Mouse (Mus musculus) cerebellum, adult 2 months (tissue): ENCODE measurements at regions not wholly inside any gene's neighbourhood (a gene's known extent, or its start where the extent isn't known, plus 50 kb on each side); places are given as distances from the start of the nearest gene placed in this dataset.

Source experiments
- DNase-seq, 2 experiments: peaks; one replicate each; pipeline ENCODE4 v3.0.0; 2021
- H3K27ac ChIP-seq: fragments of 200-500 bp; 2 replicates; pipeline ENCODE4 v1.5.1; 2012; ENCODE audit warnings: low read length, control low read depth, inconsistent platforms; ENCODE audit not compliant: insufficient read depth
- H3K27me3 ChIP-seq: fragments of 200-500 bp; 2 replicates; pipeline ENCODE4 v1.6.1; 2012; ENCODE audit warnings: inconsistent platforms, mild to moderate bottlenecking, low read length, moderate library complexity; ENCODE audit not compliant: control insufficient read depth, insufficient read depth
- H3K4me1 ChIP-seq: fragments of 200-500 bp; 2 replicates; pipeline ENCODE4 v1.6.1; 2011; ENCODE audit warnings: low read length; ENCODE audit not compliant: control insufficient read depth, insufficient read depth
- H3K4me3 ChIP-seq: fragments of 200-500 bp; replicated peaks from 2 replicates; pipeline ENCODE3; 2011; ENCODE audit warnings: mild to moderate bottlenecking, low read depth, low read length, control low read depth; ENCODE audit not compliant: insufficient read depth
- CTCF ChIP-seq: fragments of 200-500 bp; IDR thresholded peaks from 2 replicates; pipeline ENCODE4 v1.5.1; 2011; ENCODE audit warnings: low read depth, mild to moderate bottlenecking, control low read depth, low read length, moderate library complexity, borderline replicate concordance; ENCODE audit not compliant: insufficient read depth
- POLR2A ChIP-seq: fragments of 200-500 bp; IDR thresholded peaks from 2 replicates; pipeline ENCODE4 v1.6.1; 2011; ENCODE audit warnings: low read length, control low read depth, borderline replicate concordance; ENCODE audit not compliant: insufficient read depth
- WGBS: fragments of 180-500 bp; shearing (Covaris S2); methylation state at CpG from one replicate; pipeline ENCODE4 v1.1.7; 2018; 5-methylcytosine and 5-hydroxymethylcytosine counted together

DNA sequence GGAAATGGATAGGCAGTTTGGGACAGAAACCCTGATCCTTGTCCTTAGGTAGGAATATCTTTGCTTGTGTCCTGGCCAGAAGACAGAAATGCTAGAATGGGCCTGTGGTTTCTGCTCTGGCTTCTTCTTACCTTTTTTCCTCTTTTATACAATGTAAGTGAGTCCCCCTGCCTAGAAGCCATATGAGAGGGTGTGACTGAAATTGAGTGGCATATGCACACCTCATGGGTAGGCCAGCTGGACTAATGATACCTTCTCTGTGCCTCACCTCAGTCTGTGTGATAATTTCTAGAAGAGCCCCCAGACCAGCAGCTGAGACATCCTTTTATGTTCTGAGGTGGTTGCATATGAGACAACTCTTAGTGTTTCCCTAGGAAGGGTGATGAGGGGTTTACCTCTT, 385.7 kb downstream of the Cd109 start:
- H3K27ac ChIP-seq, result no peak overlapping the region
- peak in 1 of 2 experiments; percentile 16 for DNase-seq
- no peak overlapping the region for H3K4me3 ChIP-seq
- peaks cover 4% of the 10 kb centered on the region; the same call in 1 of the 2 replicates for H3K4me1 ChIP-seq
- TF ChIP-seq CTCF, result no peak
- no peak for TF ChIP-seq POLR2A
- H3K27me3 ChIP-seq, result no peaks in the 10 kb centered on the region

- DNase-seq, result no peak
- TF ChIP-seq CTCF (no peak), POLR2A (no peak)
- H3K27me3 ChIP-seq, result no peaks in the 10 kb centered on the region
- 38% methylated on average over 1 of the region's 1 CpGs for WGBS
- H3K4me3 ChIP-seq, result no peak overlapping the region
- peaks cover 4% of the 10 kb centered on the region; the same call in 1 of the 2 replicates for H3K4me1 ChIP-seq
- no peak overlapping the region for H3K27ac ChIP-seq
Observed at GRCm38 (mm10) chr9:79001930-79002329, 386.6 kb downstream of the Cd109 start.

DNA sequence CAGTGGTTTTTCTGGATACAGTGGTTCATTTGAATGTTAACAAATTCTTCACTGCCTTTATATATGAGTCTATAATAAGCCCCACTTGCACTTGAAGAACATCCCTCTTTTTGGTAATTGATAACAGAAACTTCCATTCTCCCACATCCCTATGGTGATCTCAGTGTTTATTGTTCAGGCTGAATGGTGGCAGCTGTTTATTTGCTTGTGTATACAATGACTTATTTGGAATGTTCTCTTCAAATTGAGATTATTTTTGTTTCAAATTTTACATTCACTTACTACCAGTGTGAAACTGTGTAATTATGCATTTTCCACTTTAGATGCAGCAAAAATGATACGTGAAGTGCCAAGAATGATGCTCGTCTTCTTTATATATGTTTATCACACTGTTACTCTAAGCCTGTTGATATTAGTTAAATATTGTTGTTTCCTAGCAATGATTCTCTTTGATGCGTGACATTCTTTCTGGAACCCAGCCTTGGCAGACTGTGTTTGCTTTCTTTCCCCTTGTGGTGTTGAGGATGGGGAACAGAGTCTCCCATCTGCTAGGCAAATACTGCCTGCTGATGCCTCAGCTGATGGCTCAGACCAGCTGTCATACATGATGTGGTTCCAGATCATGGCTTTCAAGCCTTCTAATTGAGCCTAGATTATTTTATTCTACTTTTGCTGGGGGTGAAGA, 389.1 kb downstream of the Cd109 start:
- H3K27ac ChIP-seq, result no peak overlapping the region
- H3K27me3 ChIP-seq, result no peaks in the 10 kb centered on the region
- 16% methylated on average over 3 of the region's 3 CpGs for WGBS
- no peak overlapping the region for H3K4me3 ChIP-seq
- TF ChIP-seq CTCF (no peak), POLR2A (no peak)
- peaks cover 4% of the 10 kb centered on the region; the same call in 1 of the 2 replicates for H3K4me1 ChIP-seq
- DNase-seq, result peak; percentile 67 to 90

DNA sequence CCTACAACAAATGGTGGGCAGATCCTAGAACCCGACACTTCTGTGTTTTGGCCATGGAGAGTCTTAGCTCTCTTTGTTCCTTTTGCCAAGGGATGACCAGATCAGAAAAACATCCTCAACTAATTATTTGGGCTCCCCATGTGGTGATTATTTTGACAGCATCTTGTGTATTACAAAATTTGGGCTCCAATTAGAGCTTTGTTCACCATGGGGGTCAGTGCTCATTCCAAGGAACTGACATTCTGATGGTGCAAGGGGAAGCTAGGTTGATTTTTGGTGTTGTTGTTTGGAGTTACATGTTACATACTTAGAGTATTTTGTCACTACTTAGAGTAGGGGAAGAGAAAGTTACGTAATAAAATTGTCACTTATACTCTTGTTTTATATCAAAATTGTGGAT, 406.9 kb downstream of the Cd109 start:
- DNase-seq, result peak in 1 of 2 experiments; percentile 68
- H3K4me3 ChIP-seq, result no peak overlapping the region
- H3K27me3 ChIP-seq, result no peaks in the 10 kb centered on the region
- TF ChIP-seq CTCF, result no peak
- no peak for TF ChIP-seq POLR2A
- H3K4me1 ChIP-seq, result no peaks in the 10 kb centered on the region
- H3K27ac ChIP-seq, result no peak overlapping the region
- WGBS, result 54% methylated on average over 2 of the region's 2 CpGs

- Histone ChIP-seq H3K27me3 (no peaks in the 10 kb centered on the region), H3K27ac (no peak overlapping the region), H3K4me1 (peaks cover 7% of the 10 kb centered on the region; the same call in 1 of the 2 replicates), H3K4me3 (no peak overlapping the region)
- WGBS, result 96% methylated on average over 6 of the region's 6 CpGs
- TF ChIP-seq CTCF (no peak), POLR2A (no peak)
- no peak for DNase-seq
Observed at GRCm38 (mm10) chr9:79028234-79028633, 412.9 kb downstream of the Cd109 start.

GRCm38 (mm10) chr9:79029456-79029855, 414.1 kb downstream of the Cd109 start:
- H3K27ac ChIP-seq, result 0 out of 2 replicates have a peak overlapping the region, but pooled peaks have one; percentile 39
- 39% methylated on average over 9 of the region's 9 CpGs for WGBS
- no peaks in the 10 kb centered on the region for H3K27me3 ChIP-seq
- TF ChIP-seq CTCF (no peak), POLR2A (no peak)
- DNase-seq, result peak; percentile 22 to 23
- peak overlapping the region; percentile 46 for H3K4me3 ChIP-seq
- peaks cover 7% of the 10 kb centered on the region; the same call in 1 of the 2 replicates for H3K4me1 ChIP-seq

DNA sequence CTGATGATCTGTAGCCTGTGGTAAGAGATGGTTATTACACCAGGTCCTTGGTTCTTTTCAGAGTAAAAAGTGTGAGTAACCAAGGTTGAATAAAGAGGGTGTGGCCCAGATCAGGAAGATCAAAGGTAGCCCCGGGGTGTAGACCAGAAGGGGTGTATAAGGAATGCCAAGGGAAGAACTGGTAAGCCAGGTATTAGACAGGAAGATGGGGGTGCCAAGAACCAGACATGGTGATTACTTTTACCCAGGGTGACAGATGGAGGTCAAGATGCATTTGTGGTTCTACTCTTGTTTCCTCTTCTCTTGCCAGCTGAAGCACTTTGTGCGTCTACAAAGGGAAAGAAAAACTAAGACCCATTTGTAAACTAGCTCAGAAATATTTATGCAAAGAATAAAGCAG, 420.3 kb downstream of the Cd109 start:
- Histone ChIP-seq H3K4me3 (no peak overlapping the region), H3K27ac (no peak overlapping the region), H3K4me1 (peaks cover 14% of the 10 kb centered on the region; the same call in 1 of the 2 replicates), H3K27me3 (no peaks in the 10 kb centered on the region)
- TF ChIP-seq CTCF, result no peak
- TF ChIP-seq POLR2A, result no peak
- DNase-seq, result peak; percentile 24 to 76
- 9% methylated on average over 2 of the region's 2 CpGs for WGBS

DNA sequence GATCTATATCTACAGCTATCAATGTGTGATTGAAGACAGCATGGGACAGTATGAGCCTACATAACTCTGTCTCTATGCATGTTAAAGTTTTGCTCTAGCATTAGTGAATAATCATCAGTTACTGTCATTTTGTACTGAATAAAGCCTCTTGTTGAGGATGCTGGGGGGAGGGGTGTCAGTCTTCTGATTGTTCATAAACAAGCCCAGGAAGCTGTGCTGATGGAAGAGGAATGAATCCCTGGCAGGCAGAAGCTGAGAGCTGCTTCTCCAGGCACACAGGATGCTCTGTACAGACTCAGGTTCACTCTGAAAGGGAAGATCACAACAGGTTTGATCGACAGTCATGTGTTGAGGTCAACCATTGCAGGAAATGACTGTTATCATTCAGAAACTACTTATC, 421.7 kb downstream of the Cd109 start:
- TF ChIP-seq CTCF (no peak), POLR2A (no peak)
- DNase-seq, result no peak
- Histone ChIP-seq H3K4me1 (peaks cover 14% of the 10 kb centered on the region; the same call in 1 of the 2 replicates), H3K4me3 (no peak overlapping the region), H3K27me3 (no peaks in the 10 kb centered on the region), H3K27ac (no peak overlapping the region)
- WGBS, result 66% methylated on average over 1 of the region's 1 CpGs
